Mouse (Mus musculus) urinary bladder, adult 18-20 months (tissue): ENCODE results near the gene 2510039O18Rik.
A peak's percentile ranks its signal among the peaks of the same experiment; 100 is the strongest.

Experiments used
- DNase-seq, 2 experiments: peaks; one replicate each; pipeline ENCODE4 v3.0.0; 2022; ENCODE audit warnings: low spot score in 2 of 2, mixed read lengths in 2 of 2

The 2510039O18Rik gene

DNA sequence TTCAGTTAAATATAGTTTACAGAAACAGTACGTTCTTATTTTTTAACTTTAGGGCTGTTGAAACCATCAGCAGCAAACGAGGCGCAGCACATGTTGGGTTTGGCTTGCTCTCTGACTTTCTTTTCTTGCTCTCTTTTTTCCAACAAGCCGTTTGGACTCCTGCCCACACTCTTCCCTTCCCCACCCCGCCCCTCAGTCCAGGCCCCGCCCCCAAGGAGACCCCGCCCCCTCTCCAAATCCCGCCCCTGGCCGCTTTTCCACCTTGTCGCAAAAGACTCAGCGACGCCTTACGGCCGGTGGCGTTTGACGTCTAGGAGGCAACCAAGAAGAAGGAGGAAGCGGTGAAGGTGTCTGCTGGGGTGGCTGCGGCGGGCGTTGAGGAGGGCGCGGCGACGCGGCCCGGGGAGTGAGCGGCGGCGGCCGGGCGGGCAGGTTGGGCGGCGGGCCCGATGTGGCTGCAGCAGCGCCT is at the start of gene 2510039O18Rik:
Gene 2510039O18Rik (plus strand): TSS at position 320 of the 469 bp plus-strand sequence.
- peak; percentile 75 to 80 for DNase-seq

DNA sequence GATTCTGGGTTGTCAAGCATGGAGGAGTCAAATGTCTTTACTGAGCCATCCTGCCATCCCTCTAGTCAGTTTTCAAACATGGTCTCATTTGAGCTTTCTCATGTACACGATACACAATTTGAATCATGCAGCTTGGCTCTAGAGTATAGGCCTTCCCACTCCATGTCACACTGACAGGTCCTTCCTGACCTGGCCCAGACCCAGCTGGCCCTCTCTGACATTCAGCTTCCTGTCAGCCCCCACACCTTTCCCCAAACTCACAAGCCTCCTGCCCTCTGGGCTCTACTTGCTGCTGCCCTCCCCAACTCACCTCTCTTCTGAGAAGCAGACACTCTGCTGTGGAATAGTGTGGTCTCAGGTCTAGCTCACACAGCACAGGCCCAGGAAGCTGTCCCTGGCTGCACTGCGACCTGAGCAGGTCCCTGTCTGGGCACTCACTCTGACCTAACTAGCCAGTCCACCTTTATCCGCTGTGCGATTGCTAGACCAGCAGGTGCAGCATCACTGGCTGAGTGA is 44.8 kb upstream of the 2510039O18Rik start:
- no peak for DNase-seq

DNA sequence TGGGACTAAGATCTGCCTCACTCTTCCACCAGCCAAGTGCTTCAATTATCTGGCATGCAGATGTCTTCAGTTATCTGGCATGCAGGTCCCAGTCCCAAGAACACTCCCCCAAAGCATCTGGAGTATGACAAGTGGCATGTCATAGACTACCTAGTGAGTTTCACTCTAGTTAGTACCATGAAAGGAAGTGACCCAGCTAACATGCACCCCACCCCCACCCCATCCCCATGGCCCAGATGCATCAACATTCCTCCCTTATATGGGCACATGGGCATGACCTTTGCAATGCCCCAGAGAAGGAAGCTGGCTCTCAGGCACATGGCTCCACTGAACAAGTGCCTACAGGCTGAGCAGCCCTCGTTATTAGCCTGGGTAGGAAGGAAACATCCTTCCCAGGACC is 44.3 kb upstream of the 2510039O18Rik start:
- DNase-seq: no peak

DNA sequence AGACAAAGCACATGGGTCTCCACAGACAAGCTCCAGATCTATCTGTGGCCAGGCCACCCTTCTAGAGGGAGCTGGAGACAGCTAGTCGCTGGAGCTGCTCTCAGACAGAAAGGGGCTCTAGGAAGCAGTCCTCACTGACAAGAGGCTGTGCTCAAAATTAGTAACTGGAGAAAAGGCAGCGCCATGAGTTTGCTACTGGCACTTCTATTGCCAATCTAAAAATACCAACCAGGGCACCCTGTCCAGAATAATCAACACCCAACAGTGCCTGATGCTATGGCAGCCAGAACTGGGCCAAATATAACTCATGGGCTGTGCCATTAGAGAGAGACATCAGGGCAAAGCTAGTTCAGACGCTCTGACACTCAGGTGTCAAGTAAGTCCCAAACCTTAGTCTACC is 43.3 kb upstream of the 2510039O18Rik start:
- DNase-seq: no peak

DNA sequence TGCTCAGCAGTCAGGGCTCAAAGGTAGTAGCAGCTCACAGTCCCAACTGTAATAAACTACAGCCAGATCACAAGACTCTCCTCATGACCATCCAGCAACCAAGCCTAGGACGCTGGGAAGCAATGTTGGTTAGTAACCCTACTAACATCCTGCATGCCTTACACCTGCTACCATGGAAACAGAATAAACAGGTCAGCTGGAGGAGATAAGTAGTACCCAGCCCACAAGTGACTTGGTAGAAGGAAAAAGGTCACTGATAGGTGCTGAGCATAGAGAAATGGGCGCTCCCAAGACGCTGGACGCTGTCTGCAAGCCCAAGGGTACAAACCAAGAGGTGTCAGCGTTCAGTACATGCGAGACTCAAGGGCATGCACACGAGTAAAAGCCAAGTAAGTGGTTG is 40.2 kb upstream of the 2510039O18Rik start:
- no peak for DNase-seq

DNA sequence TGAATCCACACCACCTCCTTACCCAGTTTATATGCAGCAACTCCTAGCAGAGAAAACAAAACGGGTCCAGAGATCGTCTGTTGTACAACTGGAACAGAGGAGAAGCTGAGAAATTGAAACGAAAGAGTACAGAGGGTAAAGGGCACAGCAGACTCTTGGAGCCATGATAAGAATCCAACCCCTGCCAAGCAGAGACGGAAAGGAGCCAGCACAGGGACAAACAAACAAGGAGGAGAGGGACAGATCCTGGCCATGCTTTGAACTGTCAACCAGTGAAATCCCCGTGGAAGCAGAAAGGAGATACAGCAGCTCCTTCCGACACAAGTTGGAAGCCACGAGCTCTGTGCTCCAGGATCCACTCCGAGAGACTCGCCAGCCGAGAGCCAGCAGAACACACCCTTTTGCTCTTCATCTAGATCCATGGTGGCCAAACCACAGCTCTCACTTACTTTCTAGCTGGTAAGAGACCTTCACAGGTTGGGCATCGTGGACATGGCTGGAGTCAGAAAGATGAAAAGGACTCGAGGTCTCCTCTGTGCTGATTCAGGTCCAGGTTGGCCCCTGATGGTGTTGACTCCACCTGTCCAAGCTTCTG is 37.7 kb upstream of the 2510039O18Rik start:
- no peak for DNase-seq

DNA sequence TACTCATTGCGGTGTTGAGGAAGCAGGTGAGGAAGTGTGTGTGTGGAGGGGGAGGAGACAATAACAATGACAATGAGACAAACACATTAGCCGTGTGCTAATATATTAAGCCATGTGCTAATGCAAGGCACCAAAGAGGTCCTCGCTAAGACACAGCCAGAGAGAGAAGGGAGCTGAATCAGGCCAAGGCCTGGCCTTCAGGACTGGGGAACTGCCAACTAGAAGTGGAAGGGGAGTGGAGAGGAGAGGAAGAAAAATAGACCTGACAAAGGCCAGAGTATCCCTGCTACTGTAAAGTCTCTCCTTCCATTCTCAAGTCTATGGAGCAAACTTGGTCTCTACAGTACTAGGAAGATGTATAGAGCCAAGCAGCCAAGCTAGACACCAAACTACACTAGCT is 37.1 kb upstream of the 2510039O18Rik start:
- DNase-seq: no peak

DNA sequence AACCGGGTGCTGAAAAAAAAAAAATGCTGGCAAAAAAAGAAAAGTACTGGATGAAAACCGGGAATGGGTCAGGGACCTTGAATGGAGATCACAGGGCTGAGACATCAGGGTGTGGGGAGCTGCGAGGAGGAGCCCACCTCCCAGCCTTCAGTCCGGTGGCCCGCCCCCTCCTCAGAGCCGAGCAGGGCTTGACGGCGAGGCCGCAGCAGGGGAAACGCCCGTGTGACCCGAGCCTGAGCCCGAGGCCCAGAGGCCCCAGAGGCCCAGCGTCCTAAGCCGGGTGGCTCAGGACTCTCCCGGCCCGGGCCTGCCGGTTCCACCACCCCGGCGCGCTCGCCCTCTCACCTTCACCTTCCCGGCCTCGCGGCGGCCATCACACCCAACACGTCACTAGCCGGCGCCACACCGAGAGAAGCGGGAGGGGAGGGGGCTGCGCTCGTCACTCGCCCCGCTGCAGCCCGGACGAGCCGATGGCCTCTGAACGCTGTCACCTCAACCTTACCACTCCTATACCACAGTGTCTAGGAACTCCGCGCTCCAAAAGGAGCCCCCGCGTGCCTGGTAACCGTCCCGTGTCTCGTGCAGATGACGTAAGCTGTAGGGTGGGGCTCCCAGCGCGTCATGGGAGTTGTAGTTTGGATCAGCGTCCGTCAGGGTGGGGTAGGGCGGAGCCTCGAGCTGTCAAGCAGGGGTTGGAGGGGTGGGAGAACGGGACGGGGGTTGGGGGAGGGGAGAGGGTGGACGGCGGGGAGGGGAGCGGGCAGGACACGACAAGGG is 36.2 kb upstream of the 2510039O18Rik start, which contains the start of gene Mfn2:
Gene Mfn2 (minus strand): TSS at position 392 of the 777 bp plus-strand sequence.
- peak; percentile 81 to 92 for DNase-seq

DNA sequence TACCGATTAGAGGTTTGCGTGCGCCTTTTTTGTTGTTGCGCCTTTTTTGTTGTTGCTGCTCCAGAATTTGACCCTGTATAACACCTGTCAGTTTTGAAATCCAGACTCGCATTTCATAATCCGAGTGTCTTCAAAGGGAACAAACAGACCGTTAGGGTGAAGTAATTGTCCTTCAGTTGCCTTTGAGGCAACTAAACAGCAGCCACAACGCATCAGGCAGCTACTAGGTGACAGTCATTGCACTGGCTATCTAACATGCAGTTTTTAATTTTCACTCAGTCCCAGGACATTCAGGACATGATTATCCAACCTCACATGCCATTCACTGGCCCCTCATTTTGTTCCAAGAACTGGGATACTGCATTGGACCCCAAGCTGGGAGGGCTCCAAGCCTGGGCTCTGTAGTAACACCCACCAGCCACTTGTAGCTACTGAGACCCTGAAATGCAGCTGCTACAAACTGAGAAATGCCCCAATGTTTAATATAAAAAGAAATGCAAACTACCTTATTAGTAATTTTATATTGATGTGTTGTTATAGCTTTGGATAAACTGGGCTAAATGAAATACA is 35.5 kb upstream of the 2510039O18Rik start:
- DNase-seq: no peak

DNA sequence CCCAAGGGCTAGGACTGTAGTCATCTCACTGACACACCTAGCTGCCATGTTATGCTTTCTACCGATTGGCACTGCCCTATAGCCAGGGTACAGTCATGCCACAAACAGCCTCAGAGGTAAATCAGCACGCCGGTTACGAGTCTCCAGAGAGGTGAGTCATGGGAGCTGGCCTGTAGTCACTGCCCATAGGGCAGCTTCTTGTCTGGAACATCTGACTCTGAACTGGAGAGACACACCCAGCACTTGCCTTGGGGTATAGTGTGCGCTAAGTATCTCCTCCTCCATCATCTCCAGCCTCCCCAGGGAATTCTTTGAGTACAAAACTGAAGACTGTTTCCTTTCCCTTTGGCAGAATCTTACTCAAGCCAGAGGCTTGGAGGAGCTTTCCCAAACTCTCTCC is 34.5 kb upstream of the 2510039O18Rik start:
- peak; percentile 18 to 60 for DNase-seq

DNA sequence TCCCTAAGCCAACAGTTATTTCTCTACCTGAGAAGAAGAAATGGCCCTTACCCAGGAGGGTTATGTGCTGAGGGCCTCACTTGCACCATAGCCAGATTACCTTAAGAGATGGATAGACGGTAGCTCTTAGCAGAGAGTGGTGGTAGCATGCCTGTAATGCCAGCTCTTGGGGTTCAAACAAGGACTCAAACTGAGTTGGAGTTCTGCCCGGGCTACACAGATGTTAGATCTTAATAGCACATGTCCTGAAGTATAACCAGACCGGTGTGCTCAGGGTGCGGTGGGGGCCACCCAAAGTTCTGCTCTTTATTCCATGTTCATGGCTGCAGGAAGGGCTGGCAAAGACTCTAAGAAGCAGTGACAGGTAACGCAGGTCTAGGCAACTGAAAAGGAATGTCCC is 31.2 kb upstream of the 2510039O18Rik start:
- no peak for DNase-seq

DNA sequence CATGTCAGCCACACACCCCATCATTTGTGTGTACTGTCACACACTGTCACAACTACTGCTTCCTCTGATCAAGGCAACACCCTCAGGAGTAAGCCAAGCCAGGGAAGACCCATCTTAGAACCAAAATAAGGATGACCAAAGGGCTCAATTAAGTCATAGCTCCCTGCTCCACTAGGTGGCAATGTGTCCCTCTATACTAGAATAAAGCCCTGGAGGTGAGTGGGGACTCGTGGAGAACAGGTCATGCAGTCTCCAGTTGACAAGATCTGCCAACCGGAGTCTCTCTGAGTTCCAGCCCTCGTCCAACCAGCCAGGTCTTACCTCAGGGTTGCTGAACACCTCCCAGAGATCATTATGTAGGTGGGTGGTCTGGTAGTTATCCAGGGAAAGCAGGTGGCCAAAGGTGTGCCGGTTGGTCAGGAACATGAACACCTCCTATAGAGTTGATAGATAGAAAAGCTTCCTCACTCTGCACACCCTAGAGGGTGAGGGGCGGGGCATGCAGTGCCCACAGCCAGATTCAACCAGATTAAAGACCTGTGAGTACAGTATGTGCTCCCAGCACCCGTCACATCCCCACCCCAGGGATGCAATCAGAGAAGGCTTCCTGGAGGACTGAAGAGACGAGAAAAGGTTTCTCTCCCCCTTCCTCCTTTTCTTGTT is 22.1 kb upstream of the 2510039O18Rik start:
- peak; percentile 19 to 33 for DNase-seq

DNA sequence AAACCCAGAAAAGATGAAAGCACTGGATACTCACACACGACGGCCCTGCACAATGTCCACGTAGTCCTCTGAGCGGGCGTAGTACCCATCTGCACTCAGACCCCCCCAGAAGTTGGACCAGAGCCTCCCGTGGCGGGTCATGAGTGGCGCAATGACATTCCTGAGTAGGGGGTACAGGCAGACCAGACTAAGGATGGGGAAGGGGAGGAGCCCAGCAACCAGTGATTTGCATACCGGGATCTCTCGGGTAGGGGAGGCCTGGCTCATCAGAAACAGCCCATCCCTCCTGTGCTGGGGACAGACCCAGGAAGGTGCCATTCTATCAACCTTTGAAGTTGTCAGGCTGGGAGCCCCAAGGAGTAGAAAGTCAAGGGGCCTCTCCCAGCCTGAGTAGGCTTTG is 19.7 kb upstream of the 2510039O18Rik start:
- no peak for DNase-seq

DNA sequence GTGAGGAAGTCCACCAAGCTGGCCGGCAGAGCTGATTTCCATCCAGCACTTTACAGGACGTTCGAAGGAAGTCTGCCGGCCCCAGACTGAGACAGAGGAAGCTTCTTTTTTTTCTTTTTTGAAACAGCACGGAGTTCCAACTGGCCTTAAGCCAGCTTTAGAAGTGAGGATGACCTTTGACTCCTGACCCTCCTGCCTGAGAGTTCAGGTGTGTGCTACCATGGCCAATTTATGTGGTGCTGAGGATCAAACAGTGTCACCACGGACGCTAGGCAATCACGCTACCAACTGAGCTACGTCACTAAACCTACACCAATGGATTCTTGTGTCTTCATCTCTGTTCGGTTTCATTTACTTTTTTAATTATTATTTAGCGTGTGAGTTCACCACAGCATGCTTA is 18.4 kb upstream of the 2510039O18Rik start:
- DNase-seq: no peak

DNA sequence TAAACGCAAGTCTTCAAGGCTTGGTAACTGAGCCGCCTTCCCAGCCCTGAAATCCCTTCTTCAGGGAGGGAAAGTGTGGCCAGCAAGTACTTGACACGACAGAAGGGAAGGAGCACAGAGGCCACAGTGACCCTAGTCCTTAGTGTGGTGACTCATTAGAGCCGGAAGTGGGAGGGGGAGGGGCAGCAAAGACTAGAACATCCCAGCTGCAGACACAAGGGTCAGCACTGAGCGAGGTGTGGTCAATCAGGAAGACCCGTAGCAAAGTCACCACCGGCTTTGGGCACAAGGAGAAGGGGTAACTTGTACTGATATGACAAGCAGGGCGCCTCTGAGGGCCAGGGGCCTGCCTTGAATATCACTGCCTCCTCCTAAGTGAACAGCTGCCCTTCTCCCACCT is 13.0 kb upstream of the 2510039O18Rik start:
- DNase-seq: peak in 1 of 2 experiments; percentile 26

DNA sequence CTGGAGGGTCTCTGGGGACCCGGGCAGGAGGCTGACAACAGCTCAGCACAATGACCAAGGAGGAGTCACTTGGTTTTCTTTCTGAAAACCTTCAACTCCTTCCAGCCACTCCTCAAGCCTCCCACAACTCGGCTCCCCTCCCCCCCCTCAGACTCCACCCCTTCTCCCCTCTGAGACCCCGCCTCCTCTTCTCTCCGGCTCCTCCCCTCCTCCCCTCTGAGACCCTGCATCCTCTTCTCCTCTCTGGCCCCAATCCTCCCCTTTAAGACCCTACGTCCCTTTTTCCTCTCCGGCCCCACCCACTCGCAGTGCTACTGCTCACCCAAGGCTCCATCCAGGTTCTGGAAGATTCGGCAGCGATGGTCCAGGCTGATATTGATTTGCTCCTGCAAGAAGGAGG is 12.6 kb upstream of the 2510039O18Rik start:
- no peak for DNase-seq

DNA sequence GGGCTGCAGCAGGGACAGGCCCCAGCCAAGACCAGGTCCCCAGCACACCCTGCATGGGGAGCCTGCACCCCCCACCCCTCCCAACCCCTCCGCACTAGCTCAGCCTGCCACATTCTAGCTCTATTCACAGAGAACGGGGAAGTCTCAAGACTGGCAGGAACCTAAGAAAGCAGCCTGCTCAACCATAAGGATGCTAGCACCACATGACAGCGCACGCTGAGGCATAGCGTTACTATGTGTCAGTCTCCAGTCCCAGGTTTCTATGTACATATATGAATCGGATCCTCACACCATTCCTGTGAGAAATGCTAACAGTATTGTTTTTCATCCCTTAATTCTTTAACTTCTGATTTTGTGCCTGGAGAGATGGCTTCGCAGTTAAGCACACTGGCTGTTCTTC is 12.2 kb upstream of the 2510039O18Rik start:
- no peak for DNase-seq

DNA sequence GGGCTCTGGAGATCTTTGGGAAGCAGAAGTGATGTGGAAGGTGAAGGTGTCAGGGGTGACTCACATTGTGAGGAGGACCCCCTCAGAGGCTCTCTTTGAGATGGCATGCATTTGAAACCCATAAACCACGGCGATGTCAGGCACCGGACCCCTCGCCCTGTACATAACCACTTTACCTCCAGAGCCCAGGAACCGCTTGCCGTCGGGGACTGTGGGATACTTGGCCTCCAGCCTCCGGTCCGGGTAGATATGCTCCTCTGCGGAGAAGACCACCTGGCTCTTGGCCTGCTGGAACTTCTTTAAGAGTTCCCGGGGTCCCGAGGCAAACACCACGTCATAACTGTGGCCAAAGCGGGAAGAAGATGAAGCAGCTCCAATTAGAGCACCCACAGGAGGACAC is 9.7 kb upstream of the 2510039O18Rik start:
- no peak for DNase-seq

DNA sequence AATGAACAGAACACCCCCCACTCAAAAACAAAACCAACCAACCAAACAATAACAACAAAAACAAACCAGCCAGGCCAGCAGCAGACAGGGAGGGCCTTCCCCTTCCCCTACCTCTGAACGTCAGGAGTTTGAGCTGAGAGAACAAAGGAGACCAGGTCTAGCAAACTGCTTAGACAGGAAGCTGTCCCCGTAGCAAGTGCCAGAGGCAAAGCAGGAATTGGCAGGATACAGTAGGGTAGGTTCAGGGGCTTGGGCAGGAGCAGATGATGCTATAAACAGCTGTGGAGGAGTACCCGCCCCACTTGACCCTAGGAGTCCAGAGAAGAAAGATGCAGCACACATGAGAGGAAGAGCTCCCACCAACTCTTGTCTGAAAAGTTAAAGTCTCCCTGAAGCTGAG is 6.6 kb upstream of the 2510039O18Rik start:
- DNase-seq: no peak

DNA sequence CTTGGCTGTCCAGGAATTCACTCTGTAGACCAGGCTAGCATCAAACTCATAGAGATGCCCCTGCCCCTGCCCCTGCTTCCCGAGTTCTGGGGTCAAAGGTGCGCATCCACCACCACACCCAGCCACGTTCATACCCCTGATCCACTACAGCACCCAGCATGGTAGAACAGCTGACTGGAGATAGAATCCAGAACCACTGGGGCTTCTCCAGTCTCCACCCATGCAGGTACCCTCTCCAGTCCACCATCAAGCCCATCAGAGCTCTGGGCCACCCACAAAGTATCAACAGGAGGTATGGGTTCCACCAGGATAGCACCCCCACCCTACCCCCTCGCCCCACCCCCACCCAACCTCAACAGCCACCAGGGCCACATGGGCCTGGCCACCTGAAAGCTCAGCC is 6.1 kb upstream of the 2510039O18Rik start:
- DNase-seq: no peak

DNA sequence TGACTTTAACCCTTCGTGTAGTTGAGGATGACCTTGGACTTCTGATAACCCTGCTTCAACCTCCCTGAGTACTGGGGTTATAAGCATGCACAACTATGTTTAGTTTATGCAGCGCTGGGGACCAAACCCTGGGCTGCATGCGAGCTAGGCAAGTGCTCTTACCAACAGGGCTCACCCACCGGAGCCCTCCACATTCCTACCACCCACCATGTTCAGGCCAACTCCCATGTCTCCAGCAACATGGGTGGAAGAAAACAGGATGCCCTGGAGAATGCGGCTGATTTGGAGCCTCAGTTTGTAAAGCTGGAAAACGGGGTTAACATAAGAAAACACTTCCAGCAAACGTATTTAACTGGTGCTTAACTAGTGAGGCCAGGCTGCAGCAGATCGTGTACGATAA is 4.8 kb upstream of the 2510039O18Rik start:
- no peak for DNase-seq

DNA sequence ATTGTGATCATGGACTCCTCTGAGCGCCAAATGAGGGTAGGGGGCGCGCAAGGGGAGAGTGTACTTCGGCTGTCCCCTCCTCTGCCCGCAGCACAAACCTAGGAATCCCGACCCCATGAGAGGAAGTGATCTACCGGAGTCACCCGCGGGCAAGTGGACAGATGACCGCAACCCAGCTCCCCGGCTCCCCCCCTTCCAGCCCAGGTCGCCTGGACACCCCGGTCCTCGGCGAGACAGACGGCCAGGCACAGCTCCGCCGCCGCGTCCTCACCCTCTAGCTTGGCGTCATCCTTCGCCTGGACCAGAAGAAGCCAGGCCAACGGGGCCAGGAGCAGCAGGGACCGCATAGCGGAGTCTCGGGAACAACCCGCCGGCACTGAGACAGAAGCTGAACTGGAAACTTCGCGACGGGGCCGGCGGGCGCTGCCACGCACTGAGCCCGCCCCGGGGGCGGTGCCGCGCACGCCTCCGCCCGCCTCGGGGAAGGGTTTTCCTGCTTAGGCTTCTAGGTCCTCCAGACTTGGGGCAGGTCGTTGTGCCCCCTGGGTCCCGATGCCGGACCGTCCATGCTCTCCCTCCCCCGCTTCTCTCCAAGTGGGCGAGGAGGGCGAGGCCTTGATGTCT is 4.3 kb upstream of the 2510039O18Rik start, which contains the start of gene Plod1:
Gene Plod1 (minus strand): TSS at position 437 of the 624 bp plus-strand sequence.
- DNase-seq: peak; percentile 78 to 84
